Mouse (Mus musculus) heart, embryonic 15.5 days (tissue): Measurements from ENCODE around the gene Tbl2. TPM values are rescaled to one million over a fixed set of nuclear protein-coding genes. Genes with fewer than 3 reads are reported as not detected.

ENCODE experiments used
- ATAC-seq: fragments of 200-750 bp; cut with Nextera tagmentation; replicated peaks from 2 replicates; pipeline ENCODE4 v1.8.0; 2017; ENCODE audit warnings: low read depth, moderate TSS enrichment; ENCODE audit not compliant: insufficient number of reproducible peaks, insufficient read depth, low FRiP score
- H3K27ac ChIP-seq: fragments of 300-500 bp; sonication (generic); 2 replicates; pipeline ENCODE4 v1.5.1; 2015; ENCODE audit warnings: mild to moderate bottlenecking, inconsistent platforms
- H3K27me3 ChIP-seq: fragments of 300-500 bp; sonication (generic); 2 replicates; pipeline ENCODE4 v1.6.1; 2015; ENCODE audit warnings: inconsistent platforms
- H3K36me3 ChIP-seq: fragments of 300-500 bp; sonication (generic); 2 replicates; pipeline ENCODE4 v1.6.1; 2015; ENCODE audit warnings: mild to moderate bottlenecking, inconsistent platforms
- H3K4me1 ChIP-seq: fragments of 300-500 bp; sonication (generic); replicated peaks from 2 replicates; pipeline ENCODE4 v1.6.1; 2015; ENCODE audit warnings: inconsistent platforms
- H3K4me2 ChIP-seq: fragments of 300-500 bp; sonication (generic); 2 replicates; pipeline ENCODE4 v1.6.1; 2015; ENCODE audit warnings: inconsistent platforms, mild to moderate bottlenecking, moderate library complexity
- H3K4me3 ChIP-seq: fragments of 300-500 bp; sonication (generic); 2 replicates; pipeline ENCODE4 v1.5.1; 2015; ENCODE audit warnings: mild to moderate bottlenecking, inconsistent platforms
- H3K9ac ChIP-seq: fragments of 300-500 bp; sonication (generic); 2 replicates; pipeline ENCODE4 v1.6.1; 2015; ENCODE audit warnings: mild to moderate bottlenecking, inconsistent platforms
- H3K9me3 ChIP-seq: fragments of 300-500 bp; sonication (generic); replicated peaks from 2 replicates; pipeline ENCODE4 v1.6.1; 2016; ENCODE audit warnings: inconsistent platforms
- WGBS: fragments of 180-500 bp; shearing (Covaris S2); methylation state at CpG from one replicate; pipeline ENCODE4 v1.1.7; 2015; ENCODE audit warnings: mixed read lengths; 5-methylcytosine and 5-hydroxymethylcytosine counted together
- polyA plus RNA-seq: library from polyadenylated mRNA; unstranded; fragments of >200 nt; fragmentation: Nextera tagmentation; extraction: Ambion mirVana; gene quantifications from 2 replicates; pipeline ENCODE4 v1.2.1, GENCODE M21; 2015

Tbl2 gene
- polyA plus RNA-seq, 1 experiment from 2014 or later: 17.2 TPM

DNA sequence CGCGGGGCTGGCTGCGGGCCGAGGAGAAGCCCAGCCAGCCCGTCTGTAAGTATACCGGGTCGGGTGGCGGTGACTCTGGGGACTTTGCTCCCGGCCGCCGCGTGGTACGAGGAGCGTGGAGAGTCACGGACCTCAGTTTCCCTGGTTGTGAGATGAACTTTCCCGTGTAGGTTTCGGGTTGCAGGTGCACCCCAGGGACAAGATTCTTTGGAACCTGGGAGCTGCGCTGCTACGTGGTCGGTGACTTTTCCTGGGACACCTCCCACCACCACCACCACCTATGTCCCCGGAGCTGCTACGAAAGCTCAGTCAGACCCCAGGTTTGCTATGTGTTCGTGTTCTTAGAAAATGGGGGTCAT, 342 bp downstream of the Tbl2 start:
- H3K27me3 ChIP-seq: no peaks in the 10 kb centered on the region
- peak overlapping the region; percentile 82 for H3K4me2 ChIP-seq
- peak overlapping the region; percentile 96 for H3K27ac ChIP-seq
- WGBS: 0% methylated on average over 23 of the region's 23 CpGs
- H3K9me3 ChIP-seq: no peaks in the 10 kb centered on the region
- H3K36me3 ChIP-seq: peaks cover 17% of the 10 kb centered on the region; the same call in 1 of the 2 replicates
- H3K4me3 ChIP-seq: peak overlapping the region; percentile 82
- ATAC-seq: no peak
- peaks cover 20% of the 10 kb centered on the region for H3K4me1 ChIP-seq
- H3K9ac ChIP-seq: peak overlapping the region; percentile 85

DNA sequence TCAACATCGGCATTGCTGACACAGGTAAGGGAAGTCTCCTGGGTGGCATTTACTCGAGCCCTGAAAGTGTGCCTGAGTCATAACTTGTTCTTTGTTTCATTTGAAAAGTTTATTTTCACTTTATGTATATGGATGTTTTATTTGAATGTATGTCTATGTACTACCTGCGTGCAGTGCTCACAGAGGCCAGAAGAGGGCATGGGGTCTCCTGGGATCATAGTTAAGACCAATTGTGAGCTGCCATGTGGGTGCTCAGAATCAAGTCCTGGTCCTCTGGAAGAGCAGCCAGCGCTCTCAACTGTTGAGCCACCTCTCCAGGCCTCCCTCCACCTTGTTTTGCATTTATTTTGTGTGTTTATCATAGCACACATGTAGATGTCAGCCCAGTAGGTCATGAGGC, 7.0 kb downstream of the Tbl2 start:
- Histone ChIP-seq H3K27me3 (no peaks in the 10 kb centered on the region), H3K9me3 (no peaks in the 10 kb centered on the region), H3K27ac (no peak overlapping the region), H3K36me3 (peaks cover 82% of the 10 kb centered on the region), H3K4me2 (no peak overlapping the region), H3K4me1 (no peaks in the 10 kb centered on the region; the same call in 1 of the 2 replicates), H3K4me3 (no peak overlapping the region), H3K9ac (no peak overlapping the region)
- ATAC-seq: no peak
- WGBS: 92% methylated on average over 4 of the region's 4 CpGs

DNA sequence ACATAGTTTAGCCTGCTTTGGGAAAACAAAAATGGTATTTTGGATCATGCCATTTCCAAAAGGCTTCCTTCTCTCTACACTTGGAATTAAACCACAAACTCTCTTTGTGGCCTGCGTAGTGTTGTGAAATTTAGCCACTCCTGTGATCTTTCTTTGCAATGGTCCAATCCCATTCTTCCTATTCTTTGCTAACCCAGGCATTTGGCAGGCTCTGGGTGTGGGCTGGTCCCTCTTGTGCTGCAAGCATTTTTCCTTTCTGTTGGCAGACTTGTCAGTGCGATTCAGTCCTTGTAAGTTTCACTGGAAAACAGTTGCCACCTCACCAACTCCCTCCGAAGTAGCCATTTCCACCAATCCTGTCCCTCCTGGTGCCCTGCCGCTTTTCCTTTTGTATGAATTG, 11.8 kb downstream of the Tbl2 start:
- 91% methylated on average over 4 of the region's 4 CpGs for WGBS
- Histone ChIP-seq H3K36me3 (peaks cover 67% of the 10 kb centered on the region), H3K27me3 (no peaks in the 10 kb centered on the region), H3K4me2 (no peak overlapping the region), H3K27ac (no peak overlapping the region), H3K4me1 (no peaks in the 10 kb centered on the region), H3K4me3 (no peak overlapping the region), H3K9ac (no peak overlapping the region), H3K9me3 (no peaks in the 10 kb centered on the region)
- ATAC-seq: no peak

DNA sequence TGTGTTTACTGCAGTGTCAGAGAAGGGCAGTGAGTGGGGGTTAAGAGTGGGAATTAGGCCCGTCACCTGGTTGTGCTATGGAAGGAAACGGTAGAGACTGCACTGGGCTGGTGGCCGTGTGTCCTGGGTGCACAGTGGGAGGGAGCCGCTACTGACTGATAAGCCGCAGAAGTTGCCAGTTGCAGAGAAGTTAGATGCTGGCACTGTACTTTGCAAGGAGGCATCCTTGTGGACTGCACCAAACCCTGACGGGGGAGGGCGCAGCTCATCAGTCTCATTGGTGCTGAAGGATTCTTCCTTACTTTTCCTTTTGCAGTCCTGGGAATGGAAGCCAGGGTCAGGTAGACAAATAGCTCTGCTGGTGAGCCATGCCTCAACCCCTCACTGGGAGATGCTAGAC, 12.2 kb downstream of the Tbl2 start:
- H3K4me3 ChIP-seq: no peak overlapping the region
- no peak for ATAC-seq
- H3K27ac ChIP-seq: no peak overlapping the region
- no peak overlapping the region for H3K9ac ChIP-seq
- no peaks in the 10 kb centered on the region for H3K4me1 ChIP-seq
- WGBS: 76% methylated on average over 7 of the region's 7 CpGs
- peaks cover 62% of the 10 kb centered on the region for H3K36me3 ChIP-seq
- no peak overlapping the region for H3K4me2 ChIP-seq
- H3K9me3 ChIP-seq: no peaks in the 10 kb centered on the region
- no peaks in the 10 kb centered on the region for H3K27me3 ChIP-seq

DNA sequence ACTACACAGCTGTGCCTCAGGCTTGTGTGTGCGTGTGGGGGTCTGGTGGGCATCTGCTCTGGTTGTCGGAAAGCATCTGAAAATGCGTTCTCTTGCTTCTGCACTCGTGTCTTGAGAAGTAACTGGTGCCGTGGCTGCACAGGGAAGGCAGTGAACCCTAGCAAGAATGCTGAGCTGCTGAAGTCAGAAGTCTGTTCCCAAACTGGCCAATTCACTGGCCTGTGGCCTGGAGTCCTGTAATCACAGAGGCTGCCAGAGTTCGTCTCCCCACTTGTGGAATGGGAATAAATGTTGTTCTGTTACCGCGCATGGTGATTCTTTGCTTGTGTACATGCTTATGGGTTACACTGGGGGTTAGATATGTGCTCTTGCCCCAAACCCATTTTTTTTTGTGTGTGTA, 12.9 kb downstream of the Tbl2 start:
- Histone ChIP-seq H3K36me3 (peaks cover 55% of the 10 kb centered on the region), H3K4me3 (no peak overlapping the region), H3K9me3 (no peaks in the 10 kb centered on the region), H3K9ac (no peak overlapping the region), H3K27me3 (no peaks in the 10 kb centered on the region), H3K4me2 (no peak overlapping the region), H3K27ac (no peak overlapping the region), H3K4me1 (no peaks in the 10 kb centered on the region)
- no peak for ATAC-seq
- 89% methylated on average over 8 of the region's 8 CpGs for WGBS

DNA sequence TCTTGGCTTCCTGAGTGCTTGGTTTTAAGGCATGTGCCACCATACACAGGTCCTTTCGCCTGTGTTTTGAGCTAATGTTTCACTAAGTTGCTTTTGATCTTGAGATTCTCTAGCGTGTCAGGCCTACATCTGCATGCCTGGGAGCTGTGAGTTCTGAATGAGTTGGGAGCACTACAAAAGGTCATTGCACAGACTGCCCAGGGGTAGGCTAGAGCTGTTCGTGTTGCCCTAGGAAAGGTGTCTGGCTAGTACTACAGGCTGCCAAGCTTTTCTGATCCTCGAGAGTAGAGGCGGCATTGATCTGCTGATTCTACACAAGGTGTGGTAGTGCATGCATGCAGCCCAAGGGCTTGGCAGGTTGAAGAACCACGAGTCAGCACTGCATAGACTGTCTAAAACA, 13.4 kb downstream of the Tbl2 start:
- H3K36me3 ChIP-seq: peaks cover 52% of the 10 kb centered on the region
- ATAC-seq: no peak

DNA sequence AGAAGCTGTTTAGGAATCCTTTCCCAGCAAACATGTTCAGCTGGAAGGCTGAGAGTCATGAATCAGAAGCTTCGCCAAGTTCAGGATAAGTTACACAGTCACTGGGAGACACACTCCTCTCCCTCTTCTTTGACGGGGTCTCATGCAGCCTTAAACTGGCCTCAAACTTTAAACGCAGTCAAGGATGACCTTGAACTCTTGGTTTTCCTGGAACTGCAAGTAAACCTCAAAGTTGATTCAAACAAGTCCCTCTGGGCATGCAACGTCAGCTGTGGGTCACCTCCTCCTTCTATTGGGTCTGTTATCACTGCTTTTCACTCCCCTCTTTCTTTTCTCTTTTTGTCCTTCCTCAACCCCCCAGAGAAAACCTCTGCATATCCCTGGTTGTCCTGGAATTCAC, 17.5 kb downstream of the Tbl2 start:
- Histone ChIP-seq H3K4me2 (no peak overlapping the region), H3K4me3 (no peak overlapping the region), H3K4me1 (peaks cover 14% of the 10 kb centered on the region; the same call in 1 of the 2 replicates), H3K9ac (no peak overlapping the region), H3K27me3 (no peaks in the 10 kb centered on the region), H3K27ac (no peak overlapping the region), H3K9me3 (no peaks in the 10 kb centered on the region), H3K36me3 (peaks cover 21% of the 10 kb centered on the region)
- ATAC-seq: no peak
- WGBS: 76% methylated on average over 4 of the region's 4 CpGs

More for the DNA sequence above, 13.4 kb downstream of the Tbl2 start:
- Histone ChIP-seq H3K4me3 (no peak overlapping the region), H3K9ac (no peak overlapping the region), H3K4me2 (no peak overlapping the region), H3K4me1 (peaks cover under 1% of the 10 kb centered on the region; the same call in 1 of the 2 replicates), H3K27ac (no peak overlapping the region), H3K27me3 (no peaks in the 10 kb centered on the region), H3K9me3 (no peaks in the 10 kb centered on the region)
- WGBS: 90% methylated on average over 6 of the region's 6 CpGs

DNA sequence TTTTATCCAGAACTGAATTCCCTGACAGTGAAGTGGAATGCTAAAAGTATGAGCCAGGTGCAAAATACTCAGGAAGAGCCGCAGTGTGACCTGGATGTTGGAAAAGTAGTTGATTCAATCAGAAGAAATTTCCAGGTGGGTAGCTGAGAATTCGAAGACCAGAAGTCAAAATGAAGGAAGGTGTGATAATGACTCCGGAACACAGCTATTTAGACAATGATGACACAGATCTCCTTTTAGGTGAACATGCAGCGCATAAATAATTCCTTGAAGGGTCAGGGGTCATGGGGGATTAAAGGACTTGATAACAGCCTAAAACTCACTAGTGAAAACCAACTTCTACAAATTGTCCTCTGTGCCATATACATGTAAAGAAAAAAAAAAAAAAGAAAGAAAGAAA, 18.0 kb downstream of the Tbl2 start:
- no peak overlapping the region for H3K4me2 ChIP-seq
- H3K4me1 ChIP-seq: peaks cover 14% of the 10 kb centered on the region; the same call in 1 of the 2 replicates
- no peak overlapping the region; the same call in 1 of the 2 replicates for H3K27ac ChIP-seq
- H3K9me3 ChIP-seq: no peaks in the 10 kb centered on the region
- no peak for ATAC-seq
- WGBS: 91% methylated on average over 4 of the region's 4 CpGs
- no peak overlapping the region for H3K4me3 ChIP-seq
- no peaks in the 10 kb centered on the region for H3K27me3 ChIP-seq
- no peak overlapping the region for H3K9ac ChIP-seq
- H3K36me3 ChIP-seq: peaks cover 22% of the 10 kb centered on the region

DNA sequence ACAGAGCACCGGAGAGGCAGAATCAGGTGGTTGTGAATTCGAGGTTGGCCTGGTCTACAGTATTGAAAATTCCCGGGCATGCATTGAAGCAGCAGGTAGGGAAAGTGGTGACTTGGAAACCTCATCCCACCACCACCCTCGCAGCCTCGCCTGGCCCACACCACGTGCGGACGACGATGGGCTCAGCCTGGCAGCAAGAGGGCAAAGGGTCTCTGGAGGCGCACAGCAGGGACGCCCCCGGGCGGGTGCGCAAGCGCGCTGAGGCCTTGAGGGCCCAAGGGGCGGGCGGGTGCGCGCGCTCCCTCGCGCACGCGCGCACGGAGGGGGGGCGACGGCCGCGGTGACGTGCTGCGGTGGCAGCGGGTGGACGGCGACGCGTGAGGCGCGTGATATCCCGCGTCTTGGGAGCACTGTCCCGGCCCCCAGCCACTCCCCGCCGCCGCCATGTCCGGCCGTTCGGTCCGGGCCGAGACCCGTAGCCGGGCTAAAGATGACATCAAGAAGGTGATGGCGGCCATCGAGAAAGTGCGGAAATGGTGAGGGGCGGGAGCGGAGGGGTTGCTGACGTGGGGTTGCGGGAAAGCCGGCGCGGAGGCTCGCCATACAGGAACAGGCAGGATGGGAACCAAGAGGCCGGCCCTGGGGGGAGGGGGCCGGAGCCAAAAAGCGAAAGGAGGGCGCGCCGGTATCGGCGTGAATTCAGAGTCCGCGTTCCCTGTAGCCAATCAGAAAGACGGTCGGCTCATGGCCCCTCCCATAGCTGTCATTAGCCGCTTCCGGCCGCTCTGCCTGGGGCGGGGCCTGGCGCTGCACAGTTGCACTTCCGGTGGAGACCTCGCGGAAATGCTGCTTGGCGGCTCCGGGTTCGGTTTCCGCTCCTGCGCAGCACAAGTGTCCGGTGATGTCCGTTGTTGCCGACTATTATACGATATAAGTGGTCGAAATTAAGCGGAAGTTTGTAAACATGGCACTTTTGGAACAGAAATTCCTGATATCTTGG, 18.9 kb downstream of the Tbl2 start, which contains the start of gene Bcl7b:
Bcl7b (plus strand) TSS at position 221 of the 1,000 bp plus-strand sequence.
- Histone ChIP-seq H3K9ac (peak within 1 kb of the TSS; percentile 90), H3K9me3 (no peaks in the 10 kb centered on the region), H3K4me2 (peak within 1 kb of the TSS; percentile 81), H3K4me3 (peak within 1 kb of the TSS; percentile 81), H3K4me1 (peaks cover 14% of the 10 kb centered on the region; the same call in 1 of the 2 replicates), H3K27ac (peak within 1 kb of the TSS; percentile 99), H3K36me3 (peaks cover 23% of the 10 kb centered on the region), H3K27me3 (no peaks in the 10 kb centered on the region)
- WGBS: 2% methylated on average over 95 of the region's 95 CpGs
- peak; percentile 99 for ATAC-seq

DNA sequence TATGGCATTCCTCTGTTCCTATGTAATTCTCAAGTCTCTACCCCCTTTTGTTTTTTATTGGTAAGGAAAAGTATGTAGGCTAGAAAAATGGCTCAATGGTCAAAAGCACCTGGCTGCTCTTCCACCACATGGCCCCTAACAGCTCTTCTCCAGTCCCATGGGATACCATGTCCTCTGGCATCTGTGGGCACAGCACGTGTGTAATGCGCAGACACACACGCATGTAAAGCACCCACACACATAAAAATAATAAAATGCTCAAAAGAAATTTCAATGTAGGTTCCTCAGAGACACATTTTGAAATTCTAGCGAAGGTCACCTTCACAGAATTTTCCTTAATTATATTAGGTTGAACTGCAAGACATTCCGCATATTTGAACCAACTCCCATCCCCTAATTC, 20.0 kb downstream of the Tbl2 start:
- Histone ChIP-seq H3K27me3 (no peaks in the 10 kb centered on the region), H3K27ac (no peak overlapping the region), H3K9ac (peak overlapping the region; percentile 60), H3K36me3 (peaks cover 30% of the 10 kb centered on the region), H3K4me1 (peaks cover 14% of the 10 kb centered on the region; the same call in 1 of the 2 replicates), H3K4me2 (peak overlapping the region; percentile 81), H3K4me3 (peak overlapping the region; percentile 81), H3K9me3 (no peaks in the 10 kb centered on the region)
- no peak for ATAC-seq
- 84% methylated on average over 5 of the region's 5 CpGs for WGBS

DNA sequence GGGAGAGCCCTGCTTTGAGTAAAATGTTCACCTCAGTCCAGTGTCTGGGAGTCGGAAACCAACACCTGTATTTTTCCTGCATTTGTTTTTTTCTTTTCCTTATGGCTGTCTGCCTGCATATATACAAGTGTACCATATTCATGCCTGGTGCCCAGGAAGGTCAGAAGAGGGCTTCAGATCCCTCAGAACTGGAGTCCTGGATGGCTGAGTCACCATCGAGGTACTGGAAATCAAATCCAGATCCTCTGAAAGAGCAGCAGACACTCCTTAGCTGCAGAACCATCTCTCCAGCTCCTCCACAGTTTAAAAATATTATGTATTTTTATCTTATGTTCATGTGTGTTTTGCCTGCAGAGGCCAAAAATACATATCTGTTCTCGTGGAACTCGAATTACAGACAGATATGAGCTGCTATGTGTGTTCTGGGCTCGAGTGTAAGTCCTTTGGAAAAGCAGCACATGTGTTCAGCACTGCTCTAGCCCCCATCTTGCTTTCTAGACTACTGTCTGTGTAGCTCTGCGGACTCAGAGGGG, 22.3 kb downstream of the Tbl2 start:
- WGBS: 88% methylated on average over 6 of the region's 6 CpGs
- Histone ChIP-seq H3K36me3 (peaks cover 51% of the 10 kb centered on the region), H3K27me3 (no peaks in the 10 kb centered on the region), H3K9me3 (no peaks in the 10 kb centered on the region), H3K27ac (no peak overlapping the region), H3K9ac (no peak overlapping the region), H3K4me3 (no peak overlapping the region), H3K4me2 (no peak overlapping the region), H3K4me1 (peaks cover 14% of the 10 kb centered on the region; the same call in 1 of the 2 replicates)
- ATAC-seq: no peak
